Mouse (Mus musculus) lung, embryonic 14.5 days (tissue): ENCODE data around the gene Cntnap2. TPM values are rescaled to one million over a fixed set of nuclear protein-coding genes. Genes with fewer than 3 reads are reported as not detected.

Experiments
- ATAC-seq: fragments of 200-750 bp; cut with Nextera tagmentation; 2 replicates; pipeline ENCODE4 v1.8.0; 2017; ENCODE audit warnings: mild to moderate bottlenecking, moderate TSS enrichment, moderate library complexity; ENCODE audit not compliant: insufficient read depth
- DNase-seq: peaks from one replicate; pipeline ENCODE4 v3.0.0-alpha.2; 2015
- H3K27ac ChIP-seq: fragments of 300-500 bp; sonication (generic); 2 replicates; pipeline ENCODE4 v1.5.1; 2014; ENCODE audit warnings: low read depth, mild to moderate bottlenecking, moderate library complexity
- H3K27me3 ChIP-seq: fragments of 300-500 bp; sonication (generic); 2 replicates; pipeline ENCODE4 v1.6.1; 2014; ENCODE audit warnings: low read length, control low read depth; ENCODE audit not compliant: insufficient read depth
- H3K36me3 ChIP-seq: fragments of 300-500 bp; sonication (generic); 2 replicates; pipeline ENCODE4 v1.6.1; 2014; ENCODE audit warnings: control low read depth; ENCODE audit not compliant: insufficient read depth
- H3K4me1 ChIP-seq: fragments of 300-500 bp; sonication (generic); 2 replicates; pipeline ENCODE4 v1.6.1; 2014; ENCODE audit warnings: antibody characterized with exemption, control low read depth; ENCODE audit not compliant: insufficient read depth
- H3K4me2 ChIP-seq: fragments of 300-500 bp; sonication (generic); 2 replicates; pipeline ENCODE4 v1.6.1; 2014; ENCODE audit warnings: mild to moderate bottlenecking
- H3K4me3 ChIP-seq: fragments of 300-500 bp; sonication (generic); 2 replicates; pipeline ENCODE4 v1.5.1; 2014; ENCODE audit warnings: low read depth, low read length
- H3K9ac ChIP-seq: fragments of 300-500 bp; sonication (generic); 2 replicates; pipeline ENCODE4 v1.6.1; 2014
- H3K9me3 ChIP-seq: fragments of 300-500 bp; sonication (generic); 2 replicates; pipeline ENCODE4 v1.6.1; 2016; ENCODE audit warnings: low read depth, low read length, control low read depth
- CTCF ChIP-seq: IDR thresholded peaks from 2 replicates; pipeline ENCODE4 v1.5.1; 2016; ENCODE audit warnings: antibody characterized with exemption, low read depth
- WGBS: fragments of 180-500 bp; shearing (Covaris S2); extraction: QIAGEN DNeasy Blood & Tissue Kit; methylation state at CpG from one replicate; pipeline ENCODE4 v1.1.7; 2014; 5-methylcytosine and 5-hydroxymethylcytosine counted together
- polyA plus RNA-seq: library from polyadenylated mRNA; unstranded; fragments of >200 nt; fragmentation: Nextera tagmentation; extraction: Ambion mirVana; gene quantifications from 2 replicates; pipeline ENCODE4 v1.2.1, GENCODE M21; 2014

Gene Cntnap2
- polyA plus RNA-seq, 1 experiment from 2014 or later = 1.0 TPM

- H3K4me1 ChIP-seq = no peaks in the 10 kb centered on the region
- DNase-seq (no peak), ATAC-seq (no peak)
- H3K27ac ChIP-seq = no peak overlapping the region
- no peaks in the 10 kb centered on the region for H3K9me3 ChIP-seq
- WGBS = 66% methylated on average over 4 of the region's 4 CpGs
- no peak overlapping the region for H3K4me3 ChIP-seq
- no peak for TF ChIP-seq CTCF
- no peak overlapping the region for H3K9ac ChIP-seq
- H3K27me3 ChIP-seq = no peaks in the 10 kb centered on the region
- H3K4me2 ChIP-seq = no peak overlapping the region
- H3K36me3 ChIP-seq = no peaks in the 10 kb centered on the region
Observed at GRCm38 (mm10) chr6:46675621-46676020, 1616.5 kb downstream of the Cntnap2 start.

- H3K4me2 ChIP-seq = no peak overlapping the region
- no peak overlapping the region for H3K4me3 ChIP-seq
- H3K27me3 ChIP-seq = no peaks in the 10 kb centered on the region
- DNase-seq = no peak
- no peak for TF ChIP-seq CTCF
- no peak for ATAC-seq
- H3K9ac ChIP-seq = no peak overlapping the region
- whole genome bisulfite sequencing = 83% methylated on average over 1 of the region's 1 CpGs
- no peaks in the 10 kb centered on the region for H3K4me1 ChIP-seq
- H3K27ac ChIP-seq = no peak overlapping the region
- H3K36me3 ChIP-seq = no peaks in the 10 kb centered on the region
- no peaks in the 10 kb centered on the region for H3K9me3 ChIP-seq
Observed at GRCm38 (mm10) chr6:46696187-46696586, 1637.0 kb downstream of the Cntnap2 start.

- ATAC-seq (no peak), DNase-seq (no peak)
- no peak overlapping the region for H3K27ac ChIP-seq
- no peak overlapping the region for H3K9ac ChIP-seq
- TF ChIP-seq CTCF = no peak
- no peaks in the 10 kb centered on the region for H3K27me3 ChIP-seq
- no peaks in the 10 kb centered on the region for H3K36me3 ChIP-seq
- H3K4me1 ChIP-seq = no peaks in the 10 kb centered on the region
- no peak overlapping the region for H3K4me3 ChIP-seq
- WGBS = 79% methylated on average over 2 of the region's 2 CpGs
- no peak overlapping the region for H3K4me2 ChIP-seq
- H3K9me3 ChIP-seq = no peaks in the 10 kb centered on the region
Observed at GRCm38 (mm10) chr6:46699343-46699742, 1640.2 kb downstream of the Cntnap2 start.

GRCm38 (mm10) chr6:46704293-46705170 lies 1645.4 kb downstream of the Cntnap2 start:
- DNase-seq (no peak), ATAC-seq (no peak)
- Histone ChIP-seq H3K27ac (no peak overlapping the region), H3K27me3 (no peaks in the 10 kb centered on the region), H3K9ac (no peak overlapping the region), H3K4me1 (no peaks in the 10 kb centered on the region), H3K9me3 (no peaks in the 10 kb centered on the region), H3K4me2 (no peak overlapping the region), H3K4me3 (no peak overlapping the region), H3K36me3 (no peaks in the 10 kb centered on the region)
- WGBS = 57% methylated on average over 7 of the region's 7 CpGs
- TF ChIP-seq CTCF = no peak

- DNase-seq = no peak
- no peaks in the 10 kb centered on the region for H3K4me1 ChIP-seq
- no peak overlapping the region for H3K9ac ChIP-seq
- no peaks in the 10 kb centered on the region for H3K9me3 ChIP-seq
- no peak overlapping the region for H3K4me3 ChIP-seq
- no peak overlapping the region for H3K27ac ChIP-seq
- H3K27me3 ChIP-seq = no peaks in the 10 kb centered on the region
- ATAC-seq = no peak
- H3K36me3 ChIP-seq = no peaks in the 10 kb centered on the region
- TF ChIP-seq CTCF = no peak
- H3K4me2 ChIP-seq = no peak overlapping the region
- WGBS = 81% methylated on average over 3 of the region's 3 CpGs
Observed at GRCm38 (mm10) chr6:46705926-46706325, 1646.8 kb downstream of the Cntnap2 start.

- WGBS = 25% methylated on average over 2 of the region's 2 CpGs
- Histone ChIP-seq H3K27me3 (no peaks in the 10 kb centered on the region), H3K36me3 (no peaks in the 10 kb centered on the region), H3K4me3 (no peak overlapping the region), H3K9me3 (no peaks in the 10 kb centered on the region), H3K4me2 (no peak overlapping the region), H3K9ac (no peak overlapping the region), H3K27ac (no peak overlapping the region), H3K4me1 (no peaks in the 10 kb centered on the region)
- ATAC-seq = no peak
- TF ChIP-seq CTCF = no peak
- DNase-seq = no peak
Observed at GRCm38 (mm10) chr6:46716576-46716975, 1657.4 kb downstream of the Cntnap2 start.

- Histone ChIP-seq H3K4me1 (no peaks in the 10 kb centered on the region), H3K9ac (no peak overlapping the region), H3K9me3 (no peaks in the 10 kb centered on the region), H3K4me3 (no peak overlapping the region), H3K36me3 (no peaks in the 10 kb centered on the region), H3K4me2 (no peak overlapping the region), H3K27me3 (no peaks in the 10 kb centered on the region), H3K27ac (no peak overlapping the region)
- no peak for TF ChIP-seq CTCF
- DNase-seq = no peak
- no peak for ATAC-seq
Observed at GRCm38 (mm10) chr6:46733794-46734193, 1674.6 kb downstream of the Cntnap2 start.
